Mouse (Mus musculus) liver, adult 2 months (tissue): Measurements from ENCODE around the gene Crhr2.

ENCODE experiments used
- CTCF ChIP-seq: fragments of 200-500 bp; IDR thresholded peaks from 2 replicates; pipeline ENCODE4 v1.5.1; 2011; ENCODE audit warnings: low read depth, low read length, control low read depth
- POLR2A ChIP-seq: fragments of 200-500 bp; IDR thresholded peaks from 2 replicates; pipeline ENCODE4 v1.6.1; 2011; ENCODE audit warnings: low read length, control low read depth; ENCODE audit not compliant: insufficient read depth; ENCODE audit errors: extremely low read depth

- TF ChIP-seq CTCF (no peak), POLR2A (no peak)
These were observed 30.3 kb upstream of the Crhr2 start for GRCm38 (mm10) chr6:55163046-55163584.
